Mouse (Mus musculus) MEL (cell line): ENCODE results near the gene Nova2.

ENCODE experiments used
- BHLHE40 ChIP-seq: IDR thresholded peaks from 2 replicates; pipeline ENCODE4 v1.6.1; 2012; ENCODE audit warnings: low read depth, mild to moderate bottlenecking, inconsistent platforms, low read length, improper control_type of control experiment, borderline replicate concordance
- CTCF ChIP-seq, 3 experiments: IDR thresholded peaks in 2 of 3; conservative IDR thresholded peaks in 1 of 3; 2 replicates each; pipeline ENCODE4 v1.5.1; 2011 to 2012; ENCODE audit warnings: low read length in 3 of 3, low read depth in 2 of 3, mild to moderate bottlenecking in 2 of 3, improper control_type of control experiment in 1 of 3, inconsistent platforms in 1 of 3, mixed read lengths in 1 of 3, moderate library complexity in 1 of 3; ENCODE audit not compliant: control insufficient read depth in 1 of 3, insufficient read depth in 1 of 3, poor library complexity in 1 of 3, severe bottlenecking in 1 of 3
- EP300 ChIP-seq, 2 experiments: IDR thresholded peaks; 2 replicates each; pipeline ENCODE4 v1.6.1; 2011; ENCODE audit warnings: improper control_type of control experiment in 2 of 2, low read length in 2 of 2, low read depth in 1 of 2, mild to moderate bottlenecking in 1 of 2
- HCFC1 ChIP-seq: IDR thresholded peaks from 2 replicates; pipeline ENCODE4 v1.6.1; 2012; ENCODE audit warnings: low read depth, mild to moderate bottlenecking, inconsistent platforms, low read length, improper control_type of control experiment, moderate library complexity
- MAFK ChIP-seq: IDR thresholded peaks from 2 replicates; pipeline ENCODE4 v1.6.1; 2011; ENCODE audit warnings: low read depth, mild to moderate bottlenecking, low read length, improper control_type of control experiment, borderline replicate concordance
- MAX ChIP-seq: IDR thresholded peaks from 2 replicates; pipeline ENCODE4 v1.6.1; 2011; ENCODE audit warnings: low read length, improper control_type of control experiment
- POLR2A ChIP-seq, 2 experiments: IDR thresholded peaks; 2 replicates each; pipeline ENCODE4 v1.6.1; 2011 to 2012; ENCODE audit warnings: low read length in 2 of 2, mild to moderate bottlenecking in 2 of 2, control low read depth in 1 of 2, improper control_type of control experiment in 1 of 2, low read depth in 1 of 2, moderate library complexity in 1 of 2; ENCODE audit not compliant: control insufficient read depth in 1 of 2, insufficient read depth in 1 of 2, poor library complexity in 1 of 2
- POLR2AphosphoS2 ChIP-seq: IDR thresholded peaks from 2 replicates; pipeline ENCODE4 v1.6.1; 2011; ENCODE audit warnings: low read length, improper control_type of control experiment
- TAL1 ChIP-seq: IDR thresholded peaks from 2 replicates; pipeline ENCODE4 v1.6.1; 2012; ENCODE audit warnings: mild to moderate bottlenecking, inconsistent platforms, low read length, moderate library complexity, mixed read lengths
- TCF12 ChIP-seq: IDR thresholded peaks from 2 replicates; pipeline ENCODE4 v1.6.1; 2014; ENCODE audit warnings: low read depth, mild to moderate bottlenecking, inconsistent platforms, low read length, improper control_type of control experiment, moderate library complexity
- USF2 ChIP-seq, 2 experiments: IDR thresholded peaks; 2 replicates each; pipeline ENCODE4 v1.6.1; 2011 to 2012; ENCODE audit warnings: improper control_type of control experiment in 2 of 2, low read length in 2 of 2, borderline replicate concordance in 1 of 2, inconsistent platforms in 1 of 2, low read depth in 1 of 2, mild to moderate bottlenecking in 1 of 2; ENCODE audit not compliant: insufficient read depth in 1 of 2
- ZC3H11A ChIP-seq: IDR thresholded peaks from 2 replicates; pipeline ENCODE4 v1.6.1; 2012; ENCODE audit warnings: low read depth, mild to moderate bottlenecking, inconsistent platforms, low read length, improper control_type of control experiment

DNA sequence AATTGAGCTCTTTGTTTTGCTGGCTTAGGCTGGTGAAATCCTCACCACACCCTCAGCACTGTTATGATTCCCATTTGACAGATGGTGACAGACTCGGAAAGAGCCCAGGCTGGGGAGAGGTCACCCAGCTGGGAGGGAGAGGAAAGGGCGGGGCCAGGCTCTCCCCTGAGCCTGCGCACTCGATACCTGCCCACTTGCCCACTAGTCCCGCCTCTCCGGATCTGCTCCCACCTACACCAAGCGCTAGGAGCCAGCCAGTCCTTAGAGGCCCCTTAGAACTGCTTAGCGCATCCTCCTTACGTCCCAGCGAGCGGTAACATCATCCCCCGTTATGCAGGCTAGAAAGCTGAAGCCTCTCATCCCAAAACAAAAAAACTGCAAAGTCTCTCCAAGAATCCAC, 4.6 kb upstream of the Nova2 start:
- TF ChIP-seq BHLHE40: no peak
- no peak for TF ChIP-seq USF2 (IDR thresholded peaks at IDR 0.05; ENCODE audit: borderline replicate concordance in 1 of 2, insufficient read depth in 1 of 2, low read depth in 1 of 2, low read length in 2 of 2)
- no peak for TF ChIP-seq ZC3H11A
- no peak for TF ChIP-seq CTCF (IDR thresholded peaks at IDR 0.05 in 2 of 3, conservative IDR thresholded peaks at IDR 0.05 in 1 of 3; ENCODE audit: control insufficient read depth in 1 of 3, insufficient read depth in 1 of 3, low read depth in 2 of 3, low read length in 3 of 3, poor library complexity in 1 of 3, severe bottlenecking in 1 of 3)
- TF ChIP-seq HCFC1: no peak
- no peak for TF ChIP-seq EP300 (IDR thresholded peaks at IDR 0.05; ENCODE audit: low read depth in 1 of 2, low read length in 2 of 2)
- TF ChIP-seq POLR2AphosphoS2: no peak
- no peak for TF ChIP-seq MAFK
- TF ChIP-seq POLR2A (IDR thresholded peaks at IDR 0.05; ENCODE audit: control insufficient read depth in 1 of 2, insufficient read depth in 1 of 2, low read depth in 1 of 2, low read length in 2 of 2, poor library complexity in 1 of 2): no peak
- no peak for TF ChIP-seq MAX
- TF ChIP-seq TAL1: no peak
- no peak for TF ChIP-seq TCF12
